Comparison of ENCODE assay signal across 1 mouse cellular context in genomic region chr7:19163752-19164151, GRCm38 (mm10).
TF ChIP-seq lines count a peak whose summit lies in the region.

No protein-coding gene starts in this region.

TF ChIP-seq in MEL, 35 proteins besides CTCF, POLR2A, EP300 and RAD21:
- TF ChIP-seq CHD2 (IDR thresholded peaks at IDR 0.05; ENCODE audit: low read length) (no peak), UBTF (IDR thresholded peaks at IDR 0.05; ENCODE audit: borderline replicate concordance, insufficient read depth, low read depth, low read length) (no peak), USF1 (IDR thresholded peaks at IDR 0.05; ENCODE audit: low read depth, low read length) (peak; percentile 46; the same call in 1 of the 2 replicates), BHLHE40 (IDR thresholded peaks at IDR 0.05; ENCODE audit: borderline replicate concordance, low read depth, low read length) (no peak), MEF2A (IDR thresholded peaks at IDR 0.05; ENCODE audit: extremely low read depth, insufficient replicate concordance, low read depth, low read length, poor library complexity, severe bottlenecking) (no peak), ZMIZ1 (IDR thresholded peaks at IDR 0.05; ENCODE audit: low read depth, low read length) (no peak)
